Comparison of ENCODE assay signal across 8 mouse cellular contexts in genomic region chr17:28575244-28576125, GRCm38 (mm10). TPM values are rescaled to one million over a fixed set of nuclear protein-coding genes. Genes with fewer than 3 reads are reported as not detected.
DNase-seq lines count a peak whose midpoint lies in the region; ATAC-seq and TF ChIP-seq lines count a peak whose summit lies in the region.

Gene Lhfpl5 (plus strand): TSS chr17:28575641.

- H3K36me3 ChIP-seq in lung, embryonic 14.5 days (ENCODE audit: insufficient read depth) = no peaks in the 10 kb centered on the region
- no peaks in the 10 kb centered on the region for H3K36me3 ChIP-seq in hindbrain, embryonic 15.5 days
- H3K36me3 ChIP-seq in small intestine, adult 2 months (ENCODE audit: control insufficient read depth, insufficient read depth, low read length) = no peaks in the 10 kb centered on the region

- WGBS in lung, embryonic 14.5 days = 16% methylated on average over 50 of the region's 50 CpGs
- 15% methylated on average over 48 of the region's 50 CpGs for WGBS in hindbrain, embryonic 15.5 days
- WGBS in small intestine, adult 2 months = 15% methylated on average over 50 of the region's 50 CpGs

- DNase-seq in lung, embryonic 14.5 days = peak; percentile 88
- DNase-seq in lung, postnatal 25 days (ENCODE audit: low spot score) = no peak
- peak; percentile 64 to 71 for DNase-seq in adrenal gland, postnatal 36 days
- DNase-seq in lung, postnatal 14 days = peak; percentile 46
- DNase-seq in layer of hippocampus, postnatal 36 days = no peak

- TF ChIP-seq CTCF in lung, embryonic 14.5 days (IDR thresholded peaks at IDR 0.05; ENCODE audit: low read depth) = 0 out of 2 replicates have a peak, but pooled peaks have one; percentile 4
- no peak for TF ChIP-seq CTCF in small intestine, adult 2 months (IDR thresholded peaks at IDR 0.05; ENCODE audit: extremely low read depth, insufficient read length, insufficient replicate concordance, low read depth, low read length)

- no peaks in the 10 kb centered on the region for H3K27me3 ChIP-seq in lung, embryonic 14.5 days (ENCODE audit: insufficient read depth, low read length)
- no peaks in the 10 kb centered on the region for H3K27me3 ChIP-seq in hindbrain, embryonic 15.5 days
- H3K27me3 ChIP-seq in small intestine, adult 2 months (ENCODE audit: control insufficient read depth, insufficient read depth, low read length) = no peaks in the 10 kb centered on the region

- H3K4me3 ChIP-seq in lung, embryonic 14.5 days (ENCODE audit: low read depth, low read length) = peak within 1 kb of the TSS; percentile 19
- peak within 1 kb of the TSS; percentile 40 for H3K4me3 ChIP-seq in hindbrain, embryonic 15.5 days
- peak within 1 kb of the TSS; percentile 30 for H3K4me3 ChIP-seq in small intestine, adult 2 months (ENCODE audit: low read depth, low read length)

- no peak within 1 kb of the TSS for H3K27ac ChIP-seq in lung, embryonic 14.5 days (ENCODE audit: low read depth)
- no peak within 1 kb of the TSS for H3K27ac ChIP-seq in hindbrain, embryonic 15.5 days (replicated peaks)
- no peak within 1 kb of the TSS for H3K27ac ChIP-seq in small intestine, adult 2 months (ENCODE audit: insufficient read depth, low read depth, low read length)

- H3K9ac ChIP-seq in lung, embryonic 14.5 days = no peak within 1 kb of the TSS
- peak within 1 kb of the TSS; percentile 40 for H3K9ac ChIP-seq in hindbrain, embryonic 15.5 days

- TF ChIP-seq POLR2A in small intestine, adult 2 months (IDR thresholded peaks at IDR 0.05; ENCODE audit: low read depth, low read length) = no peak

- H3K9me3 ChIP-seq in lung, embryonic 14.5 days (ENCODE audit: low read depth, low read length) = no peaks in the 10 kb centered on the region
- no peaks in the 10 kb centered on the region for H3K9me3 ChIP-seq in hindbrain, embryonic 15.5 days

- H3K4me2 ChIP-seq in lung, embryonic 14.5 days = peak within 1 kb of the TSS; percentile 58
- peak within 1 kb of the TSS; percentile 77 for H3K4me2 ChIP-seq in hindbrain, embryonic 15.5 days

- H3K4me1 ChIP-seq in lung, embryonic 14.5 days (ENCODE audit: insufficient read depth) = 0 out of 2 replicates have a peak, but pooled peaks cover 3% of the 10 kb centered on the region
- peaks cover 12% of the 10 kb centered on the region for H3K4me1 ChIP-seq in hindbrain, embryonic 15.5 days (replicated peaks)
- peaks cover 9% of the 10 kb centered on the region for H3K4me1 ChIP-seq in small intestine, adult 2 months (ENCODE audit: control insufficient read depth, insufficient read depth, insufficient read length, low read length)

- ATAC-seq in lung, embryonic 14.5 days (ENCODE audit: insufficient read depth) = peak; percentile 82
- 0 out of 2 replicates have a peak, but pooled peaks have one; percentile 41 for ATAC-seq in erythroblast, adult 5-6 weeks (replicated peaks; ENCODE audit: low FRiP score, poor library complexity, severe bottlenecking)
- ATAC-seq in hindbrain, embryonic 15.5 days (ENCODE audit: low FRiP score, low read depth) = peak; percentile 78

RNA-seq across cellular contexts. Expression of gene Lhfpl5, which starts in this region (rescaled TPM):
- 0.20 and 0.32 TPM in 2 replicates for polyA plus RNA-seq in lung, embryonic 14.5 days (2014; fragmentation: Nextera tagmentation; extraction: Ambion mirVana)
- 1 to 10 TPM; 1.3 to 1.8 TPM for total RNA-seq in adrenal gland, postnatal 36 days (2021)
- total RNA-seq in erythroblast, adult 5-6 weeks (2015; ENCODE audit: low replicate concordance) = not detected in 2 replicates
- total RNA-seq in erythroblast, adult 5-6 weeks (2017; ENCODE audit: low replicate concordance) = not detected in 2 replicates
- 16.4 and 16.5 TPM in 2 replicates for polyA plus RNA-seq in hindbrain, embryonic 15.5 days (2015; fragmentation: Nextera tagmentation; extraction: Ambion mirVana)
- 0.66 and 1.0 TPM in 2 replicates for polyA plus RNA-seq in small intestine, adult 2 months (2012; rRNA removed)
- total RNA-seq in layer of hippocampus, postnatal 36 days (2021) = 1 to 10 TPM; 3.6 to 4.0 TPM

Comparison
In these comparisons a context has a peak if more than half of its experiments do, and no peak if none do; other contexts are left out.
1. DNase-seq: peak in adrenal gland, postnatal 36 days (2 of 2) and lung, postnatal 14 days (single experiment); none in lung, postnatal 25 days (single experiment) and layer of hippocampus, postnatal 36 days (0 of 2).
2. Peak in DNase-seq, ATAC-seq, H3K4me3 ChIP-seq and H3K4me2 ChIP-seq in lung, embryonic 14.5 days; RNA of the gene not detected or under 1 TPM.
3. Peak in ATAC-seq in erythroblast, adult 5-6 weeks; RNA of the gene not detected or under 1 TPM.
4. Peak in every context shown above with its lines, with median percentiles within 50 percentile points of each other: ATAC-seq and H3K4me3 ChIP-seq.